Mouse (Mus musculus): ENCODE measurements at regions not wholly inside any gene's neighbourhood (a gene's known extent, or its start where the extent isn't known, plus 50 kb on each side); places are given as distances from the start of the nearest gene placed in this dataset.
A peak's percentile ranks its signal among the peaks of the same experiment; 100 is the strongest.
"Not testable (repeated sequence)": the region's sequence is repeated elsewhere in the genome, so short reads cannot be mapped to it uniquely, and the experiment has no call there.

DNA sequence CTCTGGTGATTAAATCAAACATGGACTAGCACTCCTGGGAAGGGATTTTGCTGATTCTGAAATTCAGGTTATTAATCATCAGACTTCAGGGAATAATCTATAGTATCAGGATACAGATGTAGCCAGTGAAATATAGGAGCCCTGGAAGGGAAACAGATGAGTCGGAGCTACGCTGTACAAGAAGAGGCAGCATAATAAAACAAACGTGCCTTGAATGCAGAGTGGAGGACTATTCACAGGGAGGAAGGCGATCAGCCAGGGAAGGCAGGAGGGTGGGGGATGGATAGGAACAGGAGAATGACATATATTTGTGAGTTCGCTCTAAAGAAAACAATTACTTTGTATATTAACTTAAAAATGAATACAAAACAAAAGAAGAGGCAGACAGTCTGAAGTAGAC is 286.6 kb upstream of the Got2 start:
- no peak for DNase-seq (ENCODE audit: low spot score)

- DNase-seq (ENCODE audit: low spot score), result no peak
These were observed 276.6 kb upstream of the Got2 start for GRCm38 (mm10) chr8:96164933-96165332.

DNA sequence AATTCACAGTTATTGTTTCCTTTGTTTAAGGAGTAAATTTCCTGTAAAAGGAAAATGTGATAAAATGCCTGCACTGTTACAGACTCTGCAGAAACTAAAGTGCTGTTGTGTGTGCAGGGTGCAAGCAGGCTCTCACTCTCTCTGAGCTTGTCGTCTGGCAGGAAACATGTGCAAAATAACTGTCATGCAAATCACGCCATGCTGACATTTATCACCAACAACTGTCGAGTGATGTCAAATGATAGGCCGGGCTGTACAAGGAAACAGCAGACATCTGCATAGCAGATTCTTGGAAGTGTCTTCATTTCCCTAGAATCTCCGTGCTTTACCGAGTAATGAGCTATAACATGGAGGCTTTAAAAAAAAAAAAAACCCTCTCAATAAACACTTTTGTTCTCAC is 271.6 kb upstream of the Got2 start:
- no peak for DNase-seq (ENCODE audit: low spot score)

- peak; percentile 26 for DNase-seq (ENCODE audit: low spot score)
These were observed 264.3 kb upstream of the Got2 start for GRCm38 (mm10) chr8:96152496-96153250.

GRCm38 (mm10) chr8:96152056-96152455 is 263.7 kb upstream of the Got2 start:
- no peak for DNase-seq (ENCODE audit: low spot score)

DNA sequence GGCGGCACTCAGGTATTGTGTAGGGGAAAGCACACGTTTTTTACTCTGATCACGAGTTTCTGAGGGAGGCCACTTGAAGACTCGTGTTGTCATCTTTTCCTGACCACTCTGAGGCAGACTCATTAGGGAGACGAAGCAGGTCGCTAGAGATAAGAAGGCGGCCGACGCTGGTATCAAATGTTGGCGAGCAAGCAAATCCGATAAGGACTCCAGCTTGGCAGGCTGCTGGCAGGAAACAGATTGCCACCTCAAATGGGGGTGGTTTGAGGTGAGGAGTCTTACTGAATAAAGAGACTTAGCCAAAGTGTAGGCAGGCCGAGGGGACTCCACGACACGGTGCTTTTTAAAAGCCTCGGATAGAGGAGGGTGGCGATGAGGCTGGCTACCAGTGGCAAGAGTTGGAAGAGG is 262.7 kb upstream of the Got2 start:
- DNase-seq (ENCODE audit: low spot score), result no peak

- DNase-seq (ENCODE audit: low spot score), result no peak
These were observed 243.8 kb upstream of the Got2 start for GRCm38 (mm10) chr8:96132183-96132582.

DNA sequence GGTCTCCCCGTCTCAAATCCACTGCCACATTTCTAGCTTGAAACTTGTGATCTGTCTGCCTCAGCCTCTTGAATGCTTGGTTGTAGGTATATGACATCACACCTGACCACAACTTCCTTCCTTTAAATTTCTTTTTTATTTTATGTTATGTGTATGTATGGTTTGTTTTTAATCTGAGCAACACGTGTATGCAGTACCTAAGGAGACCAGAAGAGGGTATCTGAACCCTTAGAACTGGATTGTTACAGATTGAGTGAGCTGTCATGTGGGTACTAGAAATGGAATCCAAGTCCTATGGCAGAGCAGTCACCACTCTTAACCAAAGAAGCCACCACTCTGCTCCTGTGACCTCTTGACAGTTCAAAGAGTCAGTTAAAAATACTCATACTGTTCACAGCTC is 240.0 kb upstream of the Got2 start:
- no peak for DNase-seq (ENCODE audit: low spot score)

GRCm38 (mm10) chr8:96100817-96101216 is 212.5 kb upstream of the Got2 start:
- no peak for DNase-seq (ENCODE audit: low spot score)

DNA sequence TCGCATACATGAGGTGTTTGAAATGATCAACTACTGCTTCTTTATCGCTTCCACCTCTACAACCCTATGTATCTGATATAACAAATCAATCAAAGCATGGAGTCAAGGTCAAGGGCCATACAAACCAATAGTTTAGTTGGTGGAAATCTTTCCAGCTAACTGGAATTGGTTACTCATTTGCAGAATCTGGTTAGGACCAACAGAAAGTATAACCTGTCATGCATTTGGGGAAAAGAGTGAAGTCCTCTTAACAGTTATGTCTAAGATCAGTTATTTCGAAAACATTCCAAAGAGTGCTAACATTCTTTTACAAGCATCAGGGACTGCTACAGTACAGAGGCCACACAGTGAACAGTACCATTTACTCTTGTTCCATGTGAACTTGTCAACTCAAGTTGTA is 204.6 kb upstream of the Got2 start:
- no peak for DNase-seq (ENCODE audit: low spot score)

GRCm38 (mm10) chr8:96090231-96090630 is 201.9 kb upstream of the Got2 start:
- DNase-seq (ENCODE audit: low spot score), result no peak

DNA sequence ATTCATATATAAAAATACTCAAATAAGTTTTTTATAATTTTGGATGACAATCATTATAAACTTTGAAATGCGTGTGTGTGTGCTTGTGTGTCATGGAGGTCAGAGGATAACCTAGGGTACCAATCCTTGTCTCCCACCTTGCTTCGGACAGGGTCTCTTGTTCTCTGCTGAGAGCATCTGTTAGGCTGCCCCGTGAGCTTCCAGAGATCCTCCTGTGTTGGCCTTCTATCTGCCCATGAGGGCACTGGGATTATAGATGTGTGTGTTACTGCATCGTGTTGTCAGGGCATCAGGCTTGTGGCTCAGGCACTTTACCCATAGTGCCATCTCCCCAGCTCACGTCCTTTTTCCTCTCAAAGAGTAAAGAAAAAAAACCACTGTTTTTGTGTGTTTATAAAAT is 180.0 kb upstream of the Got2 start:
- no peak for DNase-seq (ENCODE audit: low spot score)

GRCm38 (mm10) chr8:96047686-96048085 is 159.3 kb upstream of the Got2 start:
- DNase-seq (ENCODE audit: low spot score), result no peak

DNA sequence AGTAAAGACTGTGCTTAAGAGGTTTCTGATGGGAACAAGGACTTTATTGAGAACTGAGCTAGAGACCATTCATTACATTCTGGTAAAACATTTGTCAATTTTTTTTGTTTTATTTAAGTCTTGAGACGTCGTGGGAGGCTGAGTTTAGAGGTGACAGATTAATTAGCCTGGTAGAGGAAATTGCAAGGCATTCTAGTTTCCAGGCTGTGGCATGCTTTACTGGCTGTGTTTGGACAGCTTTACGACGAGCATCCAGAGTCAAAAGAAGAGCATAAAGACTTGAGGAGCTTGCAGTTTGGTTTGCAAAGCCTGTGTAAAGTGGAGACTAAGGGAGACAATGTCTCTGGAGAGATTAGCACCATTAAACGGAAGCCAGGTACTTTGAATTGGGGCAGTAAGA is 154.0 kb upstream of the Got2 start:
- no peak for DNase-seq (ENCODE audit: low spot score)

DNA sequence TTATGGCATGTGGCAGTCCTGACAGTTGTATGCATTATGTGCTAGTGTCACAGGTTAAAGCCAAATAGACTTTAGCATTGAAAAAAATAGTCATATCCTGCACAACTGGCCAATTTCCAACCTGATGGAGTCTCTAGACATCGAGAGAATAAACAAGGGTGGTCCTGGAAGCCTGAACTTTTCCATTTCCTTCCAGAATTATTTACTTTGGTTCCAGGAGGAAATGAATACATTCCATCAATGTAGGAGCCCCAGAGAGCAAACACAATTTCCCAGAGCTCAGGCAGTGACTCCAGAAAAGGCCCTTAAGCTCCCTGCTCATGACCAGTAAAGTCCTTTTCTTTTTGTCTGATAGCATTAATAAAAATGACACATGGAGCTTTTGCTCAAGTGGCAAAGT is 151.9 kb upstream of the Got2 start:
- no peak for DNase-seq (ENCODE audit: low spot score)

DNA sequence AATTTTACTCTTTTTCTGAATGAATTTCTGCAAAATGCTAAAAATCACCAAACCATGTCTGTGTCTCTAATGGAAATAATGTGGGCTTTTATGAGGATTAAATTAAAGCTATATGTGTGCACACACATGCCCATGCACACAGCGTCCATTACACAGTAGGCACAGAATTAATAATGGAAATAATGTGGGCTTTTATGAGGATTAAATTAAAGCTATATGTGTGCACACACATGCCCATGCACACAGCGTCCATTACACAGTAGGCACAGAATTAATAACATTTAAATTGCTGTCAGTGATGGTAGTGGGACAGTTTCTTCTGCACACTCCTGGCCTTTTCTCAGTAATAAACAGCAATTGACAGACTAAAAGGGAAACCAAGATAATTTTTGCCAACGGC is 130.4 kb upstream of the Got2 start:
- DNase-seq (ENCODE audit: low spot score), result not testable (repeated sequence)

DNA sequence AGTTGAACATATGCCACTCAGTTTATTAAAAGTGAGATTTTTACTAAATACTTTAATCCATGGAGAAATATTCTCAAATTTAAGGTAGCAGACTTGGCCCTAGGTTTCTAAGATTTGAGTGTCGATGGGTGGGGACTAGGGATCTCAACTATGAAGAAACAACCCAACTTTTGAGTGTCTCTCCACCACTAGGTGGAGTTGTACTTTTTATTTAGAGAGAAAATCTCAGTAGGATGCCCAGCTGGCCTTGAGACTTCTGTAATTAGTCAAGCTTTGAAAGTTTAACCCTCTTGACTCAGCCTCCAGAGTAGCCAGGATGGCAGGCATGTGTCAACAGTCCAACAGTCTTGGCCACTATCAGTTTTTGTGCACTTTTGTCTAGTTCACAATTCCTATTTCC is 123.7 kb upstream of the Got2 start:
- DNase-seq (ENCODE audit: low spot score), result no peak

GRCm38 (mm10) chr8:95991826-95992463 is 103.6 kb upstream of the Got2 start:
- DNase-seq (ENCODE audit: low spot score), result no peak

- DNase-seq (ENCODE audit: low spot score), result no peak
These were observed 100.5 kb upstream of the Got2 start for GRCm38 (mm10) chr8:95988616-95989380.

- DNase-seq (ENCODE audit: low spot score), result no peak
These were observed 98.7 kb upstream of the Got2 start for GRCm38 (mm10) chr8:95987011-95987440.

DNA sequence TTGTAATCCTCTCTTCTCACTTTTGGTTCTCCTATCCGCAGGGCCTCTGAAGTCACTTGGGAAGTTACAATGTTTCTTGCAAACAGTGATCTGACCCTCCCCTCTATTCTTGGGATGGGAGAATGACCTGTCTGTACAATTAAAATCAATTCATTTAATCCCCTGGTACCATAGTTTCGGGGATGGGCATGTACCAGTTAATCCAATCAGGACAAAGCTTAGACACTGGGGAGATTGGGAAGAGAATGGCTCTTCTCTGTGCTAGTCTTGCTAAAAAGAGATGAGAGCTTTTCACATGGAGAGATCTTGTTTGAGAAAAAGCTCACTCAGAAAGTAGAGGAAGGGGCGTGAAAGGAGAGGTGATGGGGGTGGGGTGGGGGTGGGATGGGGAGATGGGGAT is 98.1 kb upstream of the Got2 start:
- no peak for DNase-seq (ENCODE audit: low spot score)

- no peak for DNase-seq (ENCODE audit: low spot score)
These were observed 95.3 kb upstream of the Got2 start for GRCm38 (mm10) chr8:95983690-95984089.
